Mouse (Mus musculus) layer of hippocampus, adult 2 months (tissue): Measurements from ENCODE around the gene Zfand4. TPM values are rescaled to one million over a fixed set of nuclear protein-coding genes. Genes with fewer than 3 reads are reported as not detected.
"Not testable (repeated sequence)": the region's sequence is repeated elsewhere in the genome, so short reads cannot be mapped to it uniquely, and the experiment has no call there.

Source experiments
- DNase-seq, 2 experiments: peaks; one replicate each; pipeline ENCODE4 v3.0.0; 2022; ENCODE audit warnings: low spot score in 2 of 2
- H3K27ac ChIP-seq: fragments of 200-600 bp; 2 replicates; pipeline ENCODE4 v1.8.1; 2022
- H3K4me3 ChIP-seq: fragments of 200-600 bp; 2 replicates; pipeline ENCODE4 v1.8.1; 2022; ENCODE audit warnings: mild to moderate bottlenecking
- CTCF ChIP-seq: fragments of 200-600 bp; conservative IDR thresholded peaks from 2 replicates; pipeline ENCODE4 v1.8.1; 2022; ENCODE audit warnings: antibody characterized with exemption, mild to moderate bottlenecking, moderate library complexity
- long read RNA-seq, 2 experiments: library from polyadenylated mRNA; stranded (forward); transcript quantifications; one replicate each; pipeline ENCODE4 v2.0.0; 2021; ENCODE audit warnings: borderline mapping rate in 2 of 2
- total RNA-seq, 2 experiments: library from RNA; stranded (reverse); gene quantifications; 2 replicates each; pipeline ENCODE4 v1.2.3; 2021

Zfand4 gene
- total RNA-seq, result 1 to 10 TPM; 8.0 to 8.1 TPM
- long read RNA-seq, experiment 1, partial matches to known transcripts, result 2 of 12 reads
- long read RNA-seq, experiment 1, other reads (novel, unspliced or antisense), result 8 of 12 reads
- long read RNA-seq, experiment 2, partial matches to known transcripts, result 2 of 8 reads
- long read RNA-seq, experiment 2, other reads (novel, unspliced or antisense), result 3 of 8 reads

GRCm38 (mm10) chr6:116264018-116264651 lies at the start of gene Zfand4:
TSS of gene Zfand4 (plus strand) at chr6:116264222.
- peak; percentile 87 to 92 for DNase-seq
- TF ChIP-seq CTCF, result no peak
- Histone ChIP-seq H3K4me3 (peak within 1 kb of the TSS; percentile 65), H3K27ac (peak within 1 kb of the TSS; percentile 73)

- DNase-seq, result no peak
- Histone ChIP-seq H3K4me3 (no peak overlapping the region), H3K27ac (peak overlapping the region; percentile 49; the same call in 1 of the 2 replicates)
- no peak for TF ChIP-seq CTCF
These were observed 36.3 kb upstream of the Zfand4 start for GRCm38 (mm10) chr6:116227767-116228166.

DNA sequence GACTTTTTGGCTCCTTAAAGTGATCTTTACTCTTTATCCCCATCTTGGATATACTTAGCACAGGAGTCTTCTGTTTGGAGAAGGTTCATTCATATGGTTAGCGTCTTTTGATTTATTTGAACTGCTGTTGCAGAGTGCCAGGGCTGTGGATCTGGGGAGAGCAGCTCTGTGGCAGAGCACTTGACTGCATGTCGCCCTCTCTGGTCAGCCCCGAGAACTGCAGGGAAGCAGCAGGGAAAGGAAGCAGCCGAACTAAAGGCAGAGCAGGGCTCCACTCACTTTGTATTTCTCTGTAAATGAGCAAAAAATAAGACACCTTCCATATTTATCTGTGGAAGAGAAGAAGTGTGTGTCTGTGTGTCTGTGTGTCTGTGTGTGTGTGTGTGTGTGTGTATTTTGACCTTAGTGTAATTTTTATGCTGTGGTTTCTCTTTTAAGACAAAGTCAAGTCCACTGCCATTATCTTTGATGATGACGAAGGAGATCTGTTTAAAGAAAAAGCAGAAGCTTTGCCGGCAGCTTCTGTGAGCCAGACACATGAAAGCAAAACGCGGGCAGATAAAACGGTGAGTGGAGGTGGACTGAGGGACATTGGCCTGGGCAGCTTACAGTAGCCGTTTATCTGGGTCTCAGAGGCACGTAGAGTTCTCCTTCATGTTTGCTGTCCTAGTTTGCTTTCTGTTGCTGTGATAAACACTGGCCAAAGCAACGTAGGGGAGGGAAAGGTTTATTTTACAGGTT lies 35.1 kb upstream of the Zfand4 start:
- Histone ChIP-seq H3K27ac (no peak overlapping the region; the same call in 1 of the 2 replicates), H3K4me3 (no peak overlapping the region)
- peak; percentile 93 for TF ChIP-seq CTCF
- DNase-seq, result peak; percentile 77 to 85

- DNase-seq, H3K4me3 ChIP-seq: not testable (repeated sequence)
- H3K27ac ChIP-seq, result peak overlapping the region; percentile 10; the same call in 1 of the 2 replicates
These were observed 29.2 kb upstream of the Zfand4 start for GRCm38 (mm10) chr6:116234821-116235220.

DNA sequence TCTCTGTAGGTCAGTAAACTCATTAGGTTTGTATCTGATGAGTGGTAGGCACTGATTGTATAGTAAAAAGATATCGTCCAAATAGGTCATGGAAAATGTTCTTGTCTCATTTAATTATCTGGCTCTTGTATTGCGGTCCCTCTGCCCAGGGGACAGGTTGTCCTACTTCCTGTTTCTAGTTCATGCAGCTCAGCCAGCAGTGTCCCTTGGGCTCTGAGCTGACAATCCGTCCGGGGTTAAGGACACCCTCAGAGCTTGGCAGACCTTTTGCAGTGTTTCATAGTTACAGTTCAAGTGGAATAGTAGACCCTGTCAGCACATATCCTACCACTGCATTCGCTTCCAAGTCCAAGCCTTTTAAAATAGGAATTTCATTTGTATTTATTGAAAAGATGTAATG lies 28.7 kb upstream of the Zfand4 start:
- Histone ChIP-seq H3K27ac (peak overlapping the region; percentile 10; the same call in 1 of the 2 replicates), H3K4me3 (no peak overlapping the region)
- no peak for DNase-seq
- TF ChIP-seq CTCF, result no peak

DNA sequence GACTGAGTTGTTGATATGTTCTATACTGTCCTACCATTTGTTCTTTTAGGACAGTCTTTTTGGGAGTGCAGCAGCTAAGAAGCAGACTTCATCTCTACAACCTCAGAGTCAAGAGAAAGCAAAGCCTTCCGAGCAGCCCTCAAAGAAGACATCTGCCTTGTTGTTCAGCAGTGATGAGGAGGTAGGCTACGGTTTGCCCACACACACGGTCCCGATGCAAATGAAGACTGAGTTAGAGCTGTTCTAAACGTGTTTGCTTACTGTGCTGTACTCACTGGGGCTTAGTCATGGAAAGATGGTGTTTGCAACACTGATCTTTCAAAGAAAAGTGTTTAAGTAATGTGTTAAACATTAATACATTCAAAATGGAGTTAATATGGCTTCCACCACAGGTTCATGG lies 25.9 kb upstream of the Zfand4 start:
- H3K4me3 ChIP-seq, result no peak overlapping the region
- no peak for TF ChIP-seq CTCF
- H3K27ac ChIP-seq, result no peak overlapping the region
- DNase-seq, result peak in 1 of 2 experiments; percentile 18

DNA sequence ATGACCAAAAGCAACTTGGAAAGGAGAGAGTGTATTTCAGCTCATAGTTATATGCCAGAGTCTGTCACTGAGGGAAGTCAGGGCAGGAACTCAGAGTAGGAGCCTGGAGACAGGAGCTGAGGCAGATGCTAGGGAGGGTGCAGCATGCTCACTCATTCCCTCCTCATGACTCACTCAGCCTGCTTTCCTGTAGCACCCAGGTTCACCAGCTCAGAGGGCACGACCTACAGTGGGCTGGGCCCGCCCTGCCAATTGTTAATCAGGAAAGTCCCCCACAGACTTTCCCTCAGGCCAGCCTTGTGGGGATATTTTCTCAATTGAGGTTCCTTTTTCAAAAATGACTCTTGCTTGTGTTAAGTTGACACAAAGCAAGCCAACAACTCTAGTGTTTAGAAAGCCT lies 23.7 kb upstream of the Zfand4 start:
- no peak for TF ChIP-seq CTCF

GRCm38 (mm10) chr6:116259649-116260048 lies 4.4 kb upstream of the Zfand4 start:
- no peak for DNase-seq
- no peak for TF ChIP-seq CTCF
- Histone ChIP-seq H3K4me3 (no peak overlapping the region), H3K27ac (no peak overlapping the region)

More for the DNA sequence above, 23.7 kb upstream of the Zfand4 start:
- DNase-seq, result no peak
- H3K4me3 ChIP-seq, result no peak overlapping the region
- H3K27ac ChIP-seq, result no peak overlapping the region

- no peak for DNase-seq
- Histone ChIP-seq H3K4me3 (no peak overlapping the region), H3K27ac (no peak overlapping the region)
- no peak for TF ChIP-seq CTCF
These were observed 3.5 kb upstream of the Zfand4 start for GRCm38 (mm10) chr6:116260481-116260880.

- TF ChIP-seq CTCF, result no peak
- H3K27ac ChIP-seq, result no peak overlapping the region
- no peak overlapping the region for H3K4me3 ChIP-seq
- DNase-seq, result no peak
These were observed 1.2 kb upstream of the Zfand4 start for GRCm38 (mm10) chr6:116262824-116263223.

DNA sequence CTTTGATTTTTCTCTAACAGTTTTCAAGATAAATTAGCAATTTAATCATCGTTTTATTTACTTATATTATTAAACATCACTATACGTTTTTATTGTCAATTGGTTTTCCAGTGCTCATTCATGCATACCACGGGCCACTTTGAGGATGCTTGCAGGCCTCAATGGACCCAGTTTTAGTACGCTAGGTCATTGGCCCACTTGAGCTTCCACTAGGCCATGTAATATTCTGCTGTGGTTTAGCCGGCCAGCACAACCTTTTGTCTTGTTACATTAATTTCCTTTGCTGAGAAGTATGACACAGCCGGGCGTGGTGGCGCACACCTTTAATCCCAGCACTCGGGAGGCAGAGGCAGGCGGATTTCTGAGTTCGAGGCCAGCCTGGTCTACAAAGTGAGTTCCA lies 814 bp downstream of the Zfand4 start:
- no peak for TF ChIP-seq CTCF
- H3K4me3 ChIP-seq, result peak overlapping the region; percentile 65
- H3K27ac ChIP-seq, result no peak overlapping the region
- no peak for DNase-seq

DNA sequence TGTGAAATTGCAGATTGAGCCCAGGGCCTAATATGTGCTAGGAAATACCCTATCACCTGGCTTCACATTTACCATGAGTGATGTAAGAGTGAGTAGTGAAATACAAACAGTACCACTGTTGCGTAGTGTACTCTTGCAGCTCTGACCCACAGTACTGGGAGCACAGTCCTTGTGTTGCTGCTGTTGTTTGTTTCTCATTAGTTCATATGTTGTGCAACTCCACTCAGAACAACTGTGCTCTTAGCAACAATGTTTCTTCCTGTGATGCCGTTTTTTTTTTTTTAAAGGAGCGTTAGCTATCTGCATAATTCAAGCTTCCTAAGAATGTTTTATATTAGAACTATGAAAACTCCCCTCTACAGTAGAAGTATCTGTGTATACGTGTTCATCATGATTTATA lies 1.6 kb downstream of the Zfand4 start:
- no peak overlapping the region for H3K27ac ChIP-seq
- H3K4me3 ChIP-seq, result no peak overlapping the region

DNA sequence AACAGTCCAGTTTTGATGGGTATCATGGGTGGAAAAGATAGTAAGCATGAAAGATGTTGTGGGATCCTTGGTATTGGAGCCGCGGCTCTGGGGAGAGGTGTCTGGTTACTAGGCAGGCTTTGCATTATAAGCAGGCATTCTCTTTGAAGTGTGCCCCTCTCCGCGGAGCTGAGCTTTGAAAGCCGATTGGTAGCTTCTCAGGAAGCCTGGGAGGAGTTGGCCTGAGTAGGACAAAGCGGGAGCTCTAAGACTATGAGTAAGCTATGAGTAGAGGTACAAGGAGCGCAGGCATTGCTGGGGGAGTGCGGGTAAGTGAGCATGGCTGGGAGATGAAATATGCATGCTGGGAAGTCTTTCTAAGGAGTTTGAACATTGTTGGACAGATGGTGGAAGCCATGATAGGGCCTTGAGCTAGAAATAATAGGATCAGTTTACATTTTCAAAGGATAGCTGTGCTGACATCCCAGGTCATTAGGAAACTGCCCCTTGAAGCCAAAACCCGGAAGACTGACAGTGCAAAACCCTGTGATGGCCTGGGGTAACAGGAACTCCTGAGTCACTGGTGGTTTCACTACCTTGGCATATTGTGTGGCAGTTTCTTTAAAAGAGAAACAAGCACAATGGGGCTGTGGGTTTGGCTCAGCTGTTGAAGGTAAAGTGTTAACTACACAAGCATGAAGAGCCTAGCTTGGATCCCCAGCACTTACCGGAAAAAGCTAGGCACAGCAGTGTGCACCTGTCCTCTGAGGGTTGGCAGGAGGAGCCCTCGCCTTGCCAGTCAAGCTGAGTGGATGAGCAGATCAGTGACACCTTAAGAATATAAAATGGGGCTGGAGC lies 2.5 kb downstream of the Zfand4 start:
- no peak for TF ChIP-seq CTCF
- peak overlapping the region; percentile 11; the same call in 1 of the 2 replicates for H3K27ac ChIP-seq
- DNase-seq, result no peak
- peak overlapping the region; percentile 37 for H3K4me3 ChIP-seq

More for the DNA sequence above, 1.6 kb downstream of the Zfand4 start:
- no peak for DNase-seq
- TF ChIP-seq CTCF, result no peak
